Mouse (Mus musculus) cerebellum, postnatal 36 days (tissue): Measurements from ENCODE around the gene Vps8.

ENCODE experiments used
- DNase-seq, 2 experiments: peaks; one replicate each; pipeline ENCODE4 v3.0.0; 2021 to 2022; ENCODE audit warnings: mixed read lengths in 2 of 2

Vps8 gene

DNA sequence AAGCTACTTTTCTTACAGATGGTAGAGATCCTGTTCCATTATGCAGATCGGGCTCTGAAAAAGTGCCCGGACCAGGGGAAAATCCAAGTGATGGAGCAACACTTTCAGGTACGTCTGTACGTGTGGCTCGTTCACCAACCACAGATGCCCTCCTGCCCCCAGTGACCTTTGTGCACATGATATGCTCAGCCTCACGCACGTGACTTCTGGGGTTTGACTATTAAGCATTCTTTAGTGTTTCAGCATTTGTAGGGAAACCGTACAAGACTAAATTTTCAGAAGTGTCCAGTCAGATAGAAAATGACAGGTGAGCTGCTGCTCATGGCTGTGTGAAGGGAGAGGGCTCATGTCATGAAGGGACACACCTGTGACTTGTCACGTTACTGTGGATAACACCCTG lies 55.5 kb downstream of the Vps8 start:
- no peak for DNase-seq

GRCm38 (mm10) chr16:21483803-21484202 lies 60.9 kb downstream of the Vps8 start:
- no peak for DNase-seq

GRCm38 (mm10) chr16:21485716-21486115 lies 62.8 kb downstream of the Vps8 start:
- no peak for DNase-seq

DNA sequence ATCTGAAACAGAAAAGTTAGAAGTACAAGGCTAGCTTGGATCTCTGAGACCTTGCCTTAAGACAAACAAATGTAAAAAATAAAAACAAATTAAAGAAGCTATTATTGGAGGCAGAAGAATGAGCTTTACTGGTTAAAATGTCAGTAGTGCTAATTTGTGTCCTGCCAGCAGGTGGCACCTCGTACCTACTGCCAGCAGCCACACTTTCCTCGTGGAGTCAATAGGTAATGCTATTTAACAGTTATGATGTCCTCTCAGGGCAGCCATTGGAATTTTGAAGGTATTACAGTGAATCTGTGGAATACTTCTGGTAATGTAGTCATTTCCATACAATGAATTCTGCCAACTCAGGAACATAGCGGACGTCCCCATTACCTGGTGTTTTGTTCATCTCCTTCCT lies 65.5 kb downstream of the Vps8 start:
- DNase-seq: peak; percentile 49 to 51

- DNase-seq: no peak
These were observed 69.4 kb downstream of the Vps8 start for GRCm38 (mm10) chr16:21492346-21492745.

DNA sequence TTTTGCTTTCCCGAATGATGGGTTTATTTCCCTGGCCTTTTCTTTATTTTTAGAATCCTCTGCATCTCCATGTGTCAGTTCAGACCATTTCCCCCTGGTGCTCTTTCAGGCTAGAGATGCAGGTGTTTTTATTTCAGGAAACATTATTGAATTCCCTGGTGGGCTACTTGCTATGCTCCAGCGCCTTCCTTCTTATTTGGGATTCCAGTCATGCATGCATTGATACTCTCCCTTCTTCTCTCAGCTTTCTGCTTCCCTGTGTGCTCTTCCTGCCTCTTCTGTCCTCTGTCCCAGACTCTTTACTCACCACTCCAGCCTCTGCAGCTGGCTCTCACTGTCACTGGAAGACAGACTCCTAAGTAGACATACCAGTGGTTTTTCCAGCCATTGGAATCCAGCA lies 70.0 kb downstream of the Vps8 start:
- no peak for DNase-seq

- no peak for DNase-seq
These were observed 71.8 kb downstream of the Vps8 start for GRCm38 (mm10) chr16:21494681-21495080.

- DNase-seq: no peak
These were observed 73.9 kb downstream of the Vps8 start for GRCm38 (mm10) chr16:21496799-21497198.

DNA sequence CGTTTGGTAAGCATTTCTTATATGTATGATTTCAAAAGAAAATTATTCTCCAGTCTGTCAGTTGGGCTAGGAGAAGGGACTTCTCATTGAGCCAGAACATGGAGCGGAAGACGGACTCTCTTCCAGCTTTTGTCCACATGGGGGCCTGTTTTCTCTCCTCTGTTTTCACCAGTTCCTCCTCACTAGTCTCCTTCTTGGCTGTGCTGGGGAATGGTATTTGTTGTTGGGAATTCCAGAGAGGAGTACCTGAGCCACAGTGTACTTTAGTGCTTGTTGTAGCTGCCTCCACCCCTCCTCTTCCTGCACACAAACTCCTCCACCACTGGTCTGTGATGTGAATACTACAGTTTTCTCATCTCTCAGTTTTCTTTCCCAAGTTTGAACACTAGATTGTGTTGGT lies 74.7 kb downstream of the Vps8 start:
- DNase-seq: no peak

- DNase-seq: no peak
These were observed 76.1 kb downstream of the Vps8 start for GRCm38 (mm10) chr16:21498984-21499383.

GRCm38 (mm10) chr16:21499656-21500055 lies 76.7 kb downstream of the Vps8 start:
- DNase-seq: no peak

GRCm38 (mm10) chr16:21518833-21519232 lies 95.9 kb downstream of the Vps8 start:
- DNase-seq: no peak

DNA sequence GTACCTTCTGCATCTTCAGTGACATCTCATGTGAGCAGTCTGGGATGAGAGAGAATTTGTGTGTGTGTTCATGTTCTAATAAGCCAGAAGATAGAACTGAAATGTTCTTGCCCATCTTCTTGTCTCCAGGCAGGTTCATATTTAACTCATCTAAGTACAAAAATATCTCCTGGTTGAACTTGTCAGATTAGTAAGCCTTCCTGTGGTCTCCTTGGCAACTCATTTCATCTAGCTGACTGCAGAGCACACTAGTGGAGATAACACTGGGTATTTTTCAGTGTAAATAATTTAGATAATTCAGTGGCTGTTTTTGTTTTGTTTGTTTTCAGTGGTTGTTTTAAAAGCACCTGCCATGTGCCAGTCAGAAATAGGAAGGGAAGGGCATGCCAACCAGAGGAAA lies 96.9 kb downstream of the Vps8 start:
- DNase-seq: no peak

GRCm38 (mm10) chr16:21523738-21524137 lies 100.8 kb downstream of the Vps8 start:
- no peak for DNase-seq

GRCm38 (mm10) chr16:21525376-21525775 lies 102.5 kb downstream of the Vps8 start:
- no peak for DNase-seq

GRCm38 (mm10) chr16:21527271-21528007 lies 104.5 kb downstream of the Vps8 start:
- no peak for DNase-seq

- no peak for DNase-seq
These were observed 110.6 kb downstream of the Vps8 start for GRCm38 (mm10) chr16:21533503-21533902.

- DNase-seq: no peak
These were observed 113.5 kb downstream of the Vps8 start for GRCm38 (mm10) chr16:21536240-21537005.

- no peak for DNase-seq
These were observed 114.4 kb downstream of the Vps8 start for GRCm38 (mm10) chr16:21537312-21537711.

- DNase-seq: no peak
These were observed 116.0 kb downstream of the Vps8 start for GRCm38 (mm10) chr16:21538889-21539288.

- DNase-seq: no peak
These were observed 119.6 kb downstream of the Vps8 start for GRCm38 (mm10) chr16:21542559-21542958.

DNA sequence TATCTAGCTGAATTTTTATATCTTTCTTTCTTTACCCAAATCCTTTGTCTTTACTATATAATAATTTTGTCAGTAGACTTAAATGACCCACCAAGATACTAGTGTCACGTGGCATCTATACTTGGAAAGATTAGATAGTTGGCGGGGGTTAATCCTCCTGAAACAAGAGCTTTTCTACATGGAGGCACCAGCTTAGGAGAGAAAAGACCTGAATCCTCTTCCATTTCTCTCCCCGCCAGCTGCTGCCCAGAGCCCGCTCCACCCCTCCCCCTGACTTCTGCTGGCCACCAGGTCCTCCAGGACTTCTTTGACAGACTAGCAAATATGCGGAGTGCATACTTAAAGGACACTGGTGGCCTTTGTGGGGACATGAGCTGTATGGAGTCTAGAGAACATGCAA lies 124.5 kb downstream of the Vps8 start:
- no peak for DNase-seq

DNA sequence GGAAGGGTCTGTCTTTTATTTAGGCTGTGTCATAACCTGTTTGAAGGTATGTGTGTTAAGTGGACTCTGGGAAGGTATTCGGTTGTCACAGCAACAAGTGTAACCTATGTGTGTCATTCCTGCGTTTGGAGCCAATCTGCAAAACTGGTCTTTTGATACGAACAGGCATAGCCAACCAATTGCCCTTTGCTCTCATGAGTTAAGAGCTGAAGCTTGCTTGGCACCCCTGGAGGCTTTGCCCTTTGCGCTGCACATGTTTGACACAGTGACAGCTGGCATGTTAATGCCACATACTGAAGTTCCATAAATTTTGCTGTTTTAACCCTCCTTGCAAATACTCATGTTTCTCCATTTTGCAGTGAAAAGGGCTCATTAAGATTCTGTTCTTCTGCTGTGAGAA lies 126.8 kb downstream of the Vps8 start:
- no peak for DNase-seq

DNA sequence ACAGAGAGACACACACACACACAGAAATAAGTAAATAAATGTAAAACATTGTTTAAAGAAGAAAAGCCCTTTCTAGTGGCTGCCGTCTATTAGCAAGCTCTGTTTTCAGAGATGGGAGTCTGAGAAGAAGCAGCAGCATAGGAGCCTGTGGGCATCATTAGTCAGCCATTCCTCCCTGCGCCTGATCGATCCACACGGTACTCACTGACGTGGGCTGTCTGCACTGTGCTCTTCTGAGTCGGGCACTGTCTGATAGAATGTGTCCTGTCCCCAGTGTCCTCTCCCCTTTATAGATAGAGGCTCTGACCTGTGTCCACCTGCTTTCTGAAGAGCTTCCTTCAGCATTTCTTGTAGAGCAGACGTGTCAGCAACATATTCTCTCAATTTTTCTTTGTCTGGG lies 127.5 kb downstream of the Vps8 start:
- DNase-seq: no peak
